Mouse (Mus musculus) layer of hippocampus, adult 9-11 months (tissue): ENCODE measurements at regions not wholly inside any gene's neighbourhood (a gene's known extent, or its start where the extent isn't known, plus 50 kb on each side); places are given as distances from the start of the nearest gene placed in this dataset.

ENCODE experiments used
- DNase-seq: peaks from one replicate; pipeline ENCODE4 v3.0.0; 2022

DNA sequence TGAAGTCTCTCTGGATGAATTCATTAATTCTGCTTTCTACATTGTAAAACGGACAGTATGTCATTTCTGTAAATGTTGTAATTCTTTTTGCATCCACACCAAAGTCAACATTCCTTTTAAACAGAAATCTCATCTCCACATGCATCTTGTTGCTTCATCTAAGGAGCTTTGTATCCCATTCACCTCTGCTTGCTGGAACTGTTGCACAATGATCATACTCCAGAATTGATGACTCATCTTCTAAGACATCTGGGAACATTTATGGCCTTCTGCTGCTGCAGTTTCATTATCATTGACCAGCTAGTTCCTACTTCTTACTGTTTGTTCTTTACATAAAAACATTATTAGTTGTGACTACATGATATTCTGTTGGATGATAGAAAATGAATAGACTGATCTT, 1926.9 kb upstream of the Gm38303 start:
- DNase-seq: no peak

DNA sequence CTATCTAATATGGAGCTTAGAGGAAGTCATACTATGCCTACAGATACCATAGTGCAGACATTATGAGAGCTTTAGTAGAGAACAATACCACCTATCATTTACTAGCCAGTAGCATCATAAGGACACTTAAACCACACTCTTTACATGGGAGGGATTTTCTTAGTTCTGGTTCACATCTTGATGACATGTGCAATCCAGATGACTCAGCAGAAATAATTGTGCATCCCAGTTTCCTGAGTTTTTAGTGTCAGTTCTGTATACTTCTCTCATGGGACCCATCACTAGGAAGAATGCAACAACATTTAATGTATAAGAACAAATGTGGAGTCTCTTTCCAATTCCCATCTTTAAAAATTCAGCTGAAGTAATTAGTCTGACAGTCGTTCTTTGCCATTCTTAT, 1922.2 kb upstream of the Gm38303 start:
- no peak for DNase-seq

DNA sequence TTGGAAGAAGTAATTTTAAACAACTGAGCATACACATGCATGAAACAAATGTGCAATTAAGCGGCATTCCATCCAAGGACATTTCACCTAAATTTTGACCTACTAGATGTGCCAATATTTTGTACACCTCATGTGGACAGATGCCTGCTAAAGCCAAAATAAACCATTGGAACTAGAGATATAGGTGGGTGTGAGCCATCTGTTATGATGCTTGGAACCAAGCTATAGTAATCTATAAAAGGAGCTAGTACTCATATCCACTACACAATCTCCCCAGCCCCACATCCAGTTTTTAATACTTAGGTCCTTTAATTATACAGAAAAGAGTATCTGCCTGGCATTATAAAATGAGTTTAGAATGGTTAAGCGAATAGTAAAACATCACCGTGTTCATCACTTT, 1910.7 kb upstream of the Gm38303 start:
- DNase-seq: peak; percentile 10

DNA sequence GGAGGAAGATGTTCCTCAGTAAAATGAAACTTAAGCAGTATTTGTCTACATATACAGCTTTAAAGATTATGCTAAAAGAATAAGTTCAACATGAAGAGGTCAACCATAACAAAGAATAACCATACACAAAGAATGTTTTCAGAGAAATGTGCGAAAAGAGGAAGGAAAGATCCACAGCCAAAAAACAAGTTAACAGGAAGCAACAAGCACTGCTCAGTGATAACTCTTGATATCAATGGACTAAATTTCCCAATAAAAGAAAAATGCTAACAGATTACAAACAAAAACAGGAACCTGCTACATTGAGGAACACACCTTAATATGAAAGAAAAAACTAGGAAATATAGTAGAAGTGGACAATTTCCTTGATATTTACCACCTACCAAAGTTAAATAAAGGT, 1905.5 kb upstream of the Gm38303 start:
- no peak for DNase-seq

DNA sequence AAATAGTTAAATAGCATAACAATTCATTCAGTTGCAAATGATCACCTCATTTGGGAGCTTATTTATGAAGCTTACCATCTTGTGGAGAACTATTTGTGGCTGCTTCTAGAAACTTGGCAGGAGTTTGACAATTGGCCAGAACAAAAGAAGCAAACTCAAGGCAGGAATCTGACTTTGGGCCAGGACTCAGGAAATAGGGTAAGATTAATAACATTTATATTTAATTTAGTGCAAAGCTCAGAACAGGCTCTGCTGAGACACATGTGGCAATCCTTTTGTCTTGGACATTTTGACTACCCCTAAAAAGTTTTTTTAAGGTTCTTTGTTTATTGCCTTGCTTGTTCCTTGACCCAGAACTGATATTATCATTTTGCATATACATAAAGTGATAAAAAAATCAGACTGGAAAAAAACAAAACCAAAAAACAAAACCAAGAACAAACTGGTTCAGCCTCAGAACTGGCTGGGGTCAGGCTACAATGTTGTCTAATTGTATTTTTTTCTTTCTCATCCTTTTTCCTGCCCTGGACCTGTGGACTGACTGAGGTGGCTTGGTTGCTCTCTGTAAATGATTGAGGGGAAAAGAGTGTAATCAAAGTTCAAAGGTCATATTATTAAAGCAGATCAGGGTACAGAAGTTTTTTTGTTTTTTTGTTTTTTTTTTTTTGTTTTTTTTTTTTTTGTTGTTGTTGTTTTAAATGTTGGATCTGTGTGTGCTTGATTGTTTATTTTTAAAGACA, 1892.4 kb upstream of the Gm38303 start:
- DNase-seq: no peak

DNA sequence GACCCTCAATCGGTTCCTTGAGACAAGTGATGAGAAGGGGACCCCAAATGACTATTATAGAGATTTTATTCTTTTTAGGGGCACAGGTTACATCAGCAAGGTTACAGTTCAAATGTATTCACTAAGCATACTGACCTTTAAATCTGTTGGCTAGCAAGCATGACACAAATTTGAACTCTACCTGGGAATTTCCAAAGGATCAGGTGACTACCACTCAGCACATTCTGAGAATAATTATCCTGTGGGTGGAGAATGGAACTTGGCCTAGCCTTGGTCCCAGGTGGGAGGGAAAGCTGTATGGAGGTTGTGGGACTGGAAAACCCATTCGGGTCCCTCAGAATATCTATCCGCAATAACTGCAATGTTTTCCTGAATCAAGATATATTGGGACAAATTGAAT, 1891.3 kb upstream of the Gm38303 start:
- DNase-seq: no peak

DNA sequence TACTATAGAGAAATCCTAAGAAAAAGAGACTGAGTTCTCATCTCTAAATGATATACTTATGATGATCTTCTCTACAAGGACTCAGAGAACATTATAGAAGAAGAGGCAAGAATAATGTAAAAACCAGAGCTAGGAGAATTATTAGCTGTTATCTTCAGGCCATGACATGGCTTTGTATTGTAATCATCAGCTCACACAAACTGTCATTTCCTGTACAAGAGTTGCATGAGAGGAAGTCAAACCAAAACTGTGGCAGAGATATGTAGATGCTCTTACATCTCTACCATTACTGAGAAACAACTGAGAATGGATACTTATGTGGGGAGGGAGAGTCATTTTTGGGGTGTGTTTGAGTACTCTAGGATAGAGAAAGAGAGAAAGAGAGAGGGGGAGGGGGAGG, 1889.4 kb upstream of the Gm38303 start:
- no peak for DNase-seq

DNA sequence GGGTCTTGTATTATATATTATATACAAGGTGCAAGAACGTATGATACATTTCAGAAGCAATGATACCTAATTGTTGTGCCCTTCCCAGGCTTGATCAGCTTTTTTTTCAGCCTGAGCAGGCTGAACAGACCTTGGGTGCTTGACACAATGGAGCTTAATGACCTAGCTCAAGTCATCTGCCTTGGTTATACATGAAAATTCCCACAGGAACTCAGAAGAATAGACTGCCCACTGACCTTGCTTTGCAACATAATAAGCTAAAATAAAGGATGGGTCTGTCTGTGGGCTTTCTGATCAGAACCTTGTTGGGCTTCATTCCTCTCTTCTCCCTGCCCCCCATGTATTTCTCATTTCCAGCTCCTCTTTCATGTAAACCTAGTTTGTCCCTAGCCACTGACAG, 1880.6 kb upstream of the Gm38303 start:
- DNase-seq: no peak

DNA sequence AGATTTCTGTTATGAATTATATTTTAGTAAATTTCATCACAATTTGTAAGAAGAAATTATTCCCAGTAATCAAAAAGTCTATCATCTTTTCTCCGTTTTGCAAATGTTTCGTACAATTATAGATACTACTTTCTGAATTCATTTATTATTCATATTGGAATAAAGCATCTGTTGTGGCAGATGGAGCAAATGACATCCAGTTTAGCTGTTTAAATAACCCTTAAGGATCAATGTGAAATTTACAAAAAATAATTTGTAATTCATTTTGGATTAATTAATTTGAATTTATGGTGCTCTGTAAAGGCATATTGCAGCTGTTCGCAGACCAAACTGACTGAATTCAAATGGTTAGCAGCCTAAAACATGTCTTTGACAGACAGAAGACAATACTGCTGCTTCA, 1879.3 kb upstream of the Gm38303 start:
- peak; percentile 12 for DNase-seq

DNA sequence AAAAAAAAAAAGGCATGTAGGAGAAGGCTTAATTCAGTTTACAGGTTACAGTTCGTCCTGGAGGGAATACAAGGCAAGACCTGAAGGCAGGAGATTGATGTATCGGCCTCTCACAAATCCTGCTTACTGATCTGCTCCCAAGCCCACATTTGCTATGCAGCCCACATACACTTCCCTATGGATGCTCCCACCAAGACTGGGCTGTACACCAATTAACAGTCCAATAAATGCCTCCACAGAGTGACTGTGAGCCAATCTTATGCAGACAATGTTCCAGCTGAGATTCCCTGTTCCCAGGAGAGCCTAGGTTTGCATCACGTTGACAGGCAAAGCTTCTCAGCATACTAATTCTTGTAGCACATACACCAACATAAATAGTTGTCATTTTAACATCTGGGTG, 1837.9 kb upstream of the Gm38303 start:
- no peak for DNase-seq

DNA sequence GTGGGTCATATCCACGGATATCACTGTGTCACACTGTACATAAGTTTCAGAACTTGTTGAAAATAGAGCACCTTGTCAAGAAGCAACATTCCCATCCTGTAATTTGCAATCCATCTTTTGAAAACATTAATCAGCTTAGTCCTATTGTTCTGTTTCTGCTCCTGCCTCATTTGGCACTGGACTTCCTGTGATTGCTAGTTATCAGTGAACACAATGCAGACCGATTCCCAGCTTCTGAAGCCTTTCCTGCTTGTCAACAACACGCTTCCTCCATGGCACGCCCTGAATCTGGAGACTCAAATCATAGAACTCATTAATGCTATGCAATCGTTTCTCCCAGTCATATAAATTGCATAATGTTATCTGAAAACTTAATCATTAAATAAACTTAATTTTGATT, 1815.8 kb upstream of the Gm38303 start:
- no peak for DNase-seq
